Mouse (Mus musculus): ENCODE measurements around the gene Scamp3.
A peak's percentile ranks its signal among the peaks of the same experiment; 100 is the strongest.
"Not testable (repeated sequence)": the region's sequence is repeated elsewhere in the genome, so short reads cannot be mapped to it uniquely, and the experiment has no call there.

Gene Scamp3

GRCm38 (mm10) chr3:89199839-89200238 is 22.6 kb downstream of the Scamp3 start:
- DNase-seq (ENCODE audit: low spot score), result no peak

GRCm38 (mm10) chr3:89202253-89203141 is 25.2 kb downstream of the Scamp3 start, which contains the start of gene Gba:
Gba (plus strand) TSS chr3:89202928.
- DNase-seq (ENCODE audit: low spot score), result peak; percentile 84

GRCm38 (mm10) chr3:89203142-89203514 is 25.9 kb downstream of the Scamp3 start:
- DNase-seq (ENCODE audit: low spot score), result no peak

GRCm38 (mm10) chr3:89206079-89206478 is 28.8 kb downstream of the Scamp3 start:
- DNase-seq (ENCODE audit: low spot score), result no peak

- DNase-seq (ENCODE audit: low spot score), result no peak
Measured at GRCm38 (mm10) chr3:89206695-89207094, 29.4 kb downstream of the Scamp3 start.

- DNase-seq (ENCODE audit: low spot score), result no peak
Measured at GRCm38 (mm10) chr3:89208075-89208657, 30.9 kb downstream of the Scamp3 start.

- no peak for DNase-seq (ENCODE audit: low spot score)
Measured at GRCm38 (mm10) chr3:89208736-89209135, 31.5 kb downstream of the Scamp3 start.

- no peak for DNase-seq (ENCODE audit: low spot score)
Measured at GRCm38 (mm10) chr3:89209731-89210130, 32.5 kb downstream of the Scamp3 start.

GRCm38 (mm10) chr3:89210162-89210561 is 32.9 kb downstream of the Scamp3 start:
- no peak for DNase-seq (ENCODE audit: low spot score)

- DNase-seq (ENCODE audit: low spot score), result no peak
Measured at GRCm38 (mm10) chr3:89210731-89211130, 33.5 kb downstream of the Scamp3 start.

GRCm38 (mm10) chr3:89213803-89214530 is 36.7 kb downstream of the Scamp3 start:
- DNase-seq (ENCODE audit: low spot score), result peak; percentile 91

- no peak for DNase-seq (ENCODE audit: low spot score)
Measured at GRCm38 (mm10) chr3:89214681-89215411, 37.6 kb downstream of the Scamp3 start, which contains the start of gene Thbs3. Thbs3 (plus strand) TSS chr3:89215180.

GRCm38 (mm10) chr3:89215853-89216252 is 38.6 kb downstream of the Scamp3 start:
- peak; percentile 84 for DNase-seq (ENCODE audit: low spot score)

GRCm38 (mm10) chr3:89216407-89216806 is 39.1 kb downstream of the Scamp3 start:
- DNase-seq (ENCODE audit: low spot score), result not testable (repeated sequence)

GRCm38 (mm10) chr3:89218271-89218670 is 41.0 kb downstream of the Scamp3 start:
- no peak for DNase-seq (ENCODE audit: low spot score)

GRCm38 (mm10) chr3:89219546-89219945 is 42.3 kb downstream of the Scamp3 start:
- no peak for DNase-seq (ENCODE audit: low spot score)

GRCm38 (mm10) chr3:89221167-89221566 is 43.9 kb downstream of the Scamp3 start:
- no peak for DNase-seq (ENCODE audit: low spot score)

GRCm38 (mm10) chr3:89224796-89225195 is 47.5 kb downstream of the Scamp3 start:
- no peak for DNase-seq (ENCODE audit: low spot score)

- no peak for DNase-seq (ENCODE audit: low spot score)
Measured at GRCm38 (mm10) chr3:89225321-89225815, 48.1 kb downstream of the Scamp3 start.

GRCm38 (mm10) chr3:89225918-89226317 is 48.6 kb downstream of the Scamp3 start:
- no peak for DNase-seq (ENCODE audit: low spot score)

GRCm38 (mm10) chr3:89226361-89226760 is 49.1 kb downstream of the Scamp3 start:
- no peak for DNase-seq (ENCODE audit: low spot score)

GRCm38 (mm10) chr3:89226900-89227299 is 49.6 kb downstream of the Scamp3 start, which contains the start of gene Mtx1:
Mtx1 (minus strand) TSS chr3:89227088.
- DNase-seq (ENCODE audit: low spot score), result no peak

All from T-cell, adult 2 months (primary cell).